In the genomic region with DNA sequence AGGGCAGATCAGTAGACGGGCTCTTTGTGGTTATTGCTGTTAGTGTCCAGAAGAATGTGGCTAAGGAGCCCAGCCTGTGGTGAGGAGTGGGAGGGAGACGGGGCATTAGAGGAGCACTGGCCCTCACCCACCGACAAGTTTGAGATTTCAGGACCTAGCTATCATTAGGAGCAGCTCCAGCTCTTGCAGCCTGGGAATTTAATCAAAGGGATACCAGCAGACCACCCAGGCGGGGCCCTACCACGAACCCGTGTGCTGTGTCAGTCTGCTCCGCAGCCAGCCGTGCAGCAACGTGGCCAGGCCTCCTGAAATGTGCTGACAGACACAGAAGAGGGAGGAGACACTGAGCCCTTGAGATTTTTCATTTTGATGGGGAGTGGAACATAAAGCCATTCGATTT, we compare ENCODE assay signal across 12 mouse cellular contexts.
DNase-seq lines count a peak whose midpoint lies in the region; ATAC-seq and TF ChIP-seq lines count a peak whose summit lies in the region.
"Had no signal": no experiment of that assay in that cellular context is flagged by ENCODE, and none has a peak within 500 bp of the region (broad histone marks: within the 10 kb centered on the region; RNA-seq: fewer than 3 reads in every experiment).

No protein-coding gene starts in this region.

- H3K36me3 ChIP-seq in embryonic facial prominence, embryonic 11.5 days (replicated peaks; ENCODE audit: control insufficient read depth, insufficient read depth, low read depth, low read length), result no peaks in the 10 kb centered on the region
- peaks cover 8% of the 10 kb centered on the region; the same call in 1 of the 2 replicates for H3K36me3 ChIP-seq in embryonic facial prominence, embryonic 10.5 days (replicated peaks)
- 0 out of 2 replicates have a peak, but pooled peaks cover 2% of the 10 kb centered on the region for H3K36me3 ChIP-seq in kidney, embryonic 16.5 days (ENCODE audit: insufficient read depth, low read length)
- H3K36me3 ChIP-seq in limb, embryonic 14.5 days (ENCODE audit: control insufficient read depth, insufficient read depth, low read length), result 0 out of 2 replicates have a peak, but pooled peaks cover 2% of the 10 kb centered on the region
- no peaks in the 10 kb centered on the region for H3K36me3 ChIP-seq in hindbrain, embryonic 12.5 days
- H3K36me3 ChIP-seq: neural tube, embryonic 12.5 days had no signal

- no peak overlapping the region for H3K9ac ChIP-seq in embryonic facial prominence, embryonic 11.5 days (replicated peaks; ENCODE audit: low read length)
- H3K9ac ChIP-seq in kidney, embryonic 16.5 days (replicated peaks; ENCODE audit: low read length), result no peak overlapping the region
- H3K9ac ChIP-seq in limb, embryonic 14.5 days (ENCODE audit: low read depth, low read length, severe bottlenecking), result no peak overlapping the region; the same call in 1 of the 2 replicates
- H3K9ac ChIP-seq in hindbrain, embryonic 12.5 days, result no peak overlapping the region
- H3K9ac ChIP-seq: neural tube, embryonic 12.5 days had no signal

- H3K4me3 ChIP-seq in embryonic facial prominence, embryonic 11.5 days (ENCODE audit: low read depth, low read length), result no peak overlapping the region
- no peak overlapping the region for H3K4me3 ChIP-seq in embryonic facial prominence, embryonic 10.5 days
- H3K4me3 ChIP-seq in kidney, embryonic 16.5 days (ENCODE audit: low read length), result no peak overlapping the region
- H3K4me3 ChIP-seq in limb, embryonic 14.5 days (replicated peaks; ENCODE audit: low read length), result no peak overlapping the region
- no peak overlapping the region for H3K4me3 ChIP-seq in hindbrain, embryonic 12.5 days
- H3K4me3 ChIP-seq: neural tube, embryonic 12.5 days had no signal

- H3K4me1 ChIP-seq in embryonic facial prominence, embryonic 11.5 days (ENCODE audit: control insufficient read depth, insufficient read depth, low read length), result no peaks in the 10 kb centered on the region
- H3K4me1 ChIP-seq in embryonic facial prominence, embryonic 10.5 days, result peaks cover 6% of the 10 kb centered on the region; the same call in 1 of the 2 replicates
- H3K4me1 ChIP-seq in kidney, embryonic 16.5 days (ENCODE audit: insufficient read depth, low read length), result peaks cover 11% of the 10 kb centered on the region
- peaks cover 8% of the 10 kb centered on the region; the same call in 1 of the 2 replicates for H3K4me1 ChIP-seq in limb, embryonic 14.5 days (ENCODE audit: control insufficient read depth, insufficient read depth, low read length)
- no peaks in the 10 kb centered on the region for H3K4me1 ChIP-seq in hindbrain, embryonic 12.5 days
- H3K4me1 ChIP-seq: neural tube, embryonic 12.5 days had no signal

- ATAC-seq in embryonic facial prominence, embryonic 11.5 days (replicated peaks; ENCODE audit: insufficient number of reproducible peaks, low FRiP score, low TSS enrichment, low read depth), result no peak
- peak; percentile 84 for ATAC-seq in kidney, embryonic 16.5 days (ENCODE audit: low FRiP score, low TSS enrichment)
- no peak; the same call in 1 of the 2 replicates for ATAC-seq in limb, embryonic 14.5 days (ENCODE audit: low FRiP score, low read depth)
- ATAC-seq in hindbrain, embryonic 12.5 days (ENCODE audit: low FRiP score), result no peak

- H3K4me2 ChIP-seq in embryonic facial prominence, embryonic 11.5 days (ENCODE audit: low read depth, low read length), result no peak overlapping the region
- H3K4me2 ChIP-seq in kidney, embryonic 16.5 days (replicated peaks; ENCODE audit: low read depth, low read length), result no peak overlapping the region
- H3K4me2 ChIP-seq in limb, embryonic 14.5 days (replicated peaks; ENCODE audit: low read depth, low read length, severe bottlenecking), result no peak overlapping the region
- H3K4me2 ChIP-seq in hindbrain, embryonic 12.5 days (replicated peaks), result no peak overlapping the region
- H3K4me2 ChIP-seq: liver, embryonic 11.5 days; neural tube, embryonic 12.5 days had no signal

- H3K27ac ChIP-seq in embryonic facial prominence, embryonic 11.5 days (replicated peaks; ENCODE audit: low read depth, low read length), result no peak overlapping the region
- no peak overlapping the region; the same call in 1 of the 2 replicates for H3K27ac ChIP-seq in embryonic facial prominence, embryonic 10.5 days (replicated peaks)
- peak overlapping the region; percentile 15; the same call in 1 of the 2 replicates for H3K27ac ChIP-seq in kidney, embryonic 16.5 days (ENCODE audit: low read length)
- H3K27ac ChIP-seq in limb, embryonic 14.5 days (replicated peaks; ENCODE audit: low read depth, low read length), result peak overlapping the region; percentile 38; the same call in 1 of the 2 replicates
- no peak overlapping the region for H3K27ac ChIP-seq in hindbrain, embryonic 12.5 days
- H3K27ac ChIP-seq: neural tube, embryonic 12.5 days had no signal

- H3K27me3 ChIP-seq in embryonic facial prominence, embryonic 11.5 days (ENCODE audit: control insufficient read depth, insufficient read depth, low read length), result no peaks in the 10 kb centered on the region
- H3K27me3 ChIP-seq in embryonic facial prominence, embryonic 10.5 days (replicated peaks; ENCODE audit: low read depth, poor library complexity, severe bottlenecking), result no peaks in the 10 kb centered on the region
- H3K27me3 ChIP-seq in kidney, embryonic 16.5 days (ENCODE audit: insufficient read depth, low read length), result no peaks in the 10 kb centered on the region
- no peaks in the 10 kb centered on the region for H3K27me3 ChIP-seq in limb, embryonic 14.5 days (ENCODE audit: control insufficient read depth, insufficient read depth, low read length)
- no peaks in the 10 kb centered on the region for H3K27me3 ChIP-seq in hindbrain, embryonic 12.5 days
- H3K27me3 ChIP-seq: neural tube, embryonic 12.5 days had no signal

- no peak for TF ChIP-seq POLR2A in limb, embryonic 14.5 days (IDR thresholded peaks at IDR 0.05; ENCODE audit: borderline replicate concordance, extremely low read depth, insufficient read depth, insufficient read length)

- WGBS in embryonic facial prominence, embryonic 11.5 days, result 42% methylated on average over 10 of the region's 10 CpGs
- 59% methylated on average over 10 of the region's 10 CpGs for WGBS in embryonic facial prominence, embryonic 10.5 days
- WGBS in kidney, embryonic 16.5 days, result 21% methylated on average over 10 of the region's 10 CpGs
- WGBS in limb, embryonic 14.5 days, result 32% methylated on average over 10 of the region's 10 CpGs
- WGBS in hindbrain, embryonic 12.5 days, result 50% methylated on average over 10 of the region's 10 CpGs

- H3K9me3 ChIP-seq in embryonic facial prominence, embryonic 11.5 days (replicated peaks; ENCODE audit: control insufficient read depth, low read length), result no peaks in the 10 kb centered on the region
- no peaks in the 10 kb centered on the region for H3K9me3 ChIP-seq in embryonic facial prominence, embryonic 10.5 days
- H3K9me3 ChIP-seq in kidney, embryonic 16.5 days (ENCODE audit: low read length), result no peaks in the 10 kb centered on the region
- H3K9me3 ChIP-seq in limb, embryonic 14.5 days (ENCODE audit: control insufficient read depth, low read length), result no peaks in the 10 kb centered on the region
- H3K9me3 ChIP-seq in hindbrain, embryonic 12.5 days (replicated peaks), result no peaks in the 10 kb centered on the region
- H3K9me3 ChIP-seq: neural tube, embryonic 12.5 days had no signal

- peak; percentile 11 for DNase-seq in embryonic facial prominence, embryonic 11.5 days (ENCODE audit: low spot score)
- DNase-seq in embryonic facial prominence, embryonic 10.5 days (ENCODE audit: low spot score), result no peak
- DNase-seq in kidney, postnatal 36 days, result no peak
- DNase-seq in embryo, embryonic 10.5 days (ENCODE audit: low spot score), result peak; percentile 23
- DNase-seq in limb, embryonic 14.5 days (ENCODE audit: low spot score), result peak; percentile 17
- DNase-seq in cerebellum, adult 11 months, result no peak
- DNase-seq: adrenal gland, postnatal 36 days; cerebellum, adult 2 months had no signal

Comparison
In these comparisons a context has a peak if more than half of its experiments do, and no peak if none do; other contexts are left out.
1. DNase-seq: peak in embryonic facial prominence, embryonic 11.5 days (single experiment), embryo, embryonic 10.5 days (single experiment) and limb, embryonic 14.5 days (single experiment); none in embryonic facial prominence, embryonic 10.5 days (single experiment), kidney, postnatal 36 days (0 of 2) and cerebellum, adult 11 months (single experiment).
2. H3K27ac ChIP-seq: peak in kidney, embryonic 16.5 days (single experiment) and limb, embryonic 14.5 days (single experiment); none in embryonic facial prominence, embryonic 11.5 days (single experiment), embryonic facial prominence, embryonic 10.5 days (single experiment) and hindbrain, embryonic 12.5 days (single experiment).